Mouse (Mus musculus) liver, adult 2 months (tissue): ENCODE data around the gene Taf1b.
"Not testable (repeated sequence)": the region's sequence is repeated elsewhere in the genome, so short reads cannot be mapped to it uniquely, and the experiment has no call there.

Experiments
- CTCF ChIP-seq: fragments of 200-500 bp; IDR thresholded peaks from 2 replicates; pipeline ENCODE4 v1.5.1; 2011; ENCODE audit warnings: low read depth, low read length, control low read depth
- POLR2A ChIP-seq: fragments of 200-500 bp; IDR thresholded peaks from 2 replicates; pipeline ENCODE4 v1.6.1; 2011; ENCODE audit warnings: low read length, control low read depth; ENCODE audit not compliant: insufficient read depth; ENCODE audit errors: extremely low read depth

DNA sequence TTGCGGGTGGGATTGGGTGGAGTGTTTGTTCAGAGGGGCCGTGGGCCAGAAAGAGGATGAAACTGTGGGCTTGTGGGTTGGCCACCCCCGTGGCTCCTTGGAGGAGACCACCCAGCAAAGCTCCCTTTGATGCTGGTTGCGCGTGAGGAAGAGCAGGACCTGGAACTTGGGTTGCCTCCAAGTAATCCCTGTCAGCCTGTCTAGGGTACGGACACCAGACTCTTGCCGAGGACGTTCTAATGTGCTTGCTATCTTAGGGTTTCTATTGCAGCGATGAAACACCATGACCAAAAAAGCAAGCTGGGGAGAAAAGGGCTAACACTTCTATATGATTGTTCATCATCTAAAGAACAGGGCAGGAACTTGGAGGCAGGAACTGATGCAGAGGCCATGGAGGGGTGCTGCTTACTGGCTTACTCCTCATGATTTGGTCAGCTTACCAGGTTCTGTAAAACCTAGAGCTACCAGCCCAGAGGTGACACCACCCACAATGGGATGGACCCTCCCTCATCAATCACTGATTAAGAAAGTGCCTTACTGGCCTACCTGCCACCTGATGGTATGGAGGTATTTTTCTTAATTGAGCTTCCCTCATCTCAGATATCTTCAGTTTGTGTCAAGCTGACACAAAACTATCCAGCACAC is 804 bp downstream of the Taf1b start:
- TF ChIP-seq POLR2A, CTCF: not testable (repeated sequence)
